Mouse (Mus musculus): ENCODE data around the gene Olfr354. TPM values are rescaled to one million over a fixed set of nuclear protein-coding genes. Genes with fewer than 3 reads are reported as not detected.

The Olfr354 gene
- total RNA-seq (2021), result not detected
- long read RNA-seq, experiment 1, result 0 reads
- long read RNA-seq, experiment 2, result 0 reads

GRCm38 (mm10) chr2:36905380-36905779 lies at the start of gene Olfr354:
Gene Olfr354, plus strand, starts transcription at chr2:36905680.
- TF ChIP-seq CTCF (IDR thresholded peaks at IDR 0.05), result no peak
- no peak within 1 kb of the TSS for H3K4me3 ChIP-seq
- H3K27ac ChIP-seq, result no peak within 1 kb of the TSS
- no peak for DNase-seq (ENCODE audit: extremely low spot score in 1 of 2, low spot score in 2 of 2)
- intact Hi-C loops (cut with DNase I), result no loop called here

DNA sequence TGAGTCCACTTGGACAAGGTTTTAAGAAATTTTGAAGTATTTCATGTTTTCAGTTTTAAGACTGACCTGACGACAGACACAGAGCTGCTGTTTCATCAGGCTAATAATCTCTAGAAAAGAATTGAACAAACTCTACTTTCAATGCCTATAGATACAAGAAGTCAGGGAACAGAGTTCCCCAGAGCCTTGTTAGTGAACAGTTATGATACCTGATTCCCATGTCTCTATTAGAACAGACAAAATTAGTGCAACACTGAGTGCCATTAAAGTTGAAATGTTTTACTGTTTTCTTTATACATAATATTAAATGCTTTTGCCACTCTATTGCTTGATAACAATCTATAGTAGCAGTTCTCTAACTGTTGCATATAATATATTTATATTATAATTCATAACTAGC lies 42.9 kb upstream of the Olfr354 start, which contains the start of gene Olfr351:
Gene Olfr351, minus strand, starts transcription at position 101 of the 400 bp plus-strand sequence.
- intact Hi-C loops (cut with DNase I), result no loop called here
- no peak for TF ChIP-seq CTCF (IDR thresholded peaks at IDR 0.05)
- Histone ChIP-seq H3K4me3 (no peak within 1 kb of the TSS), H3K27ac (no peak within 1 kb of the TSS)
- no peak for DNase-seq (ENCODE audit: extremely low spot score in 1 of 2, low spot score in 2 of 2)

DNA sequence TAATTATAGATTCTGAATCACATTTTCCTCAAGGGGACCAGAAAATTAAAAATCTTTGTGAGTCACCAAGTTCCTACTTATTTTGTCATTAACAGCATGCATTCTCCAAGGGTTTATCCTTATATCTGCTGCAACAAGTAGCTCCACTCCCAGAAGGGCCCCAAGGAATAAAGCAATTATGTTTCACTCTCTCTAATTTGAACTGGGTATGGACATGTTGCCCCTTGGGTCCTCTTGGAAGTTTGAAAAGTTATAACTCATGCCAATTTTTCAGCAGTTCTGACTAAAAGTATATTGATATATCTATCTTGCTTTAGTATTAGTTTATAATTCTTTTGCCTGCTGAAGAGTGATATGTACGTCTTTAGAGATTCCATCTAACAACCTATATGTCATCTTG lies 37.3 kb upstream of the Olfr354 start, which contains the start of gene Olfr352:
Gene Olfr352, plus strand, starts transcription at position 301 of the 400 bp plus-strand sequence.
- no peak within 1 kb of the TSS for H3K4me3 ChIP-seq
- no peak within 1 kb of the TSS for H3K27ac ChIP-seq
- DNase-seq (ENCODE audit: extremely low spot score in 1 of 2, low spot score in 2 of 2), result no peak
- intact Hi-C loops (cut with DNase I), result no loop called here
- no peak for TF ChIP-seq CTCF (IDR thresholded peaks at IDR 0.05)

DNA sequence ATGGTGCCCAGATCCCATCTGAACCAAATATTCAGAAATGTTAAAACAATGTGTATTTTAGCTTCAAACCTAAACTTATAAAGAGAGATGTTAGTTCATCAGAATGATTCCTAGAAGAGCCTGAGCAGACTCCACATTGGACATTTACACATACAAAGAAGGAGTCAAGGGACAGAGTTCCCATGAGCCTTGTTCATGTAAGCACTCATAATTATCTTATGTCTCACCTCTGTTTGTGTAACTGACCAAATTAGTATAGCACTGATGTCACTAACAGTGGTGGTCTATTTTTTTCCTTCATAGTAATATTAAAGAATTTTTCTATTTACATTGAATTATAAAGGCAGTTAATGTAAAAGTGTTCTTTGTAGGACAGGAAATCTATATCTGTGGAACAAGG lies 12.6 kb upstream of the Olfr354 start, which contains the start of gene Olfr353:
Gene Olfr353, minus strand, starts transcription at position 101 of the 400 bp plus-strand sequence.
- DNase-seq (ENCODE audit: extremely low spot score in 1 of 2, low spot score in 2 of 2), result no peak
- no peak within 1 kb of the TSS for H3K27ac ChIP-seq
- intact Hi-C loops (cut with DNase I), result no loop called here
- H3K4me3 ChIP-seq, result no peak within 1 kb of the TSS
- no peak for TF ChIP-seq CTCF (IDR thresholded peaks at IDR 0.05)

DNA sequence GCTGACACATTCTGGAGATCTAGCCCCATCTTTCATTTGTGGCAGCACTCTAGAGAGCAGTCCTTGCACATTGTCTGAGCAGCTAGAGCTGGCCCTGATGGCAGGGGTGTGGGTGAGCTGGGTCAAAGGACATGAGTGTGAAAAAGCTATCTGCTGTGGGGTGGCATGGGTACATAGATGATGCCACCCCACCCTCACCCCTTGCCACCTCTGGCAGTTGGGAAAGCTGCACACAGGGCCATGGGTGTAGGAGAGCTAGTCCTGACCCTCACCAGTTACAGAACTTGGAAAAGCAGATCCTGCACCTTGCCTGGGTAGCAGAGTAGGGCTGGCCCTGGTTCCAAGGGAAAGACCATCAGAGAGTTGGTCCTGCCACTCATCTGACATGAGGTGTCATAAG lies 8.4 kb upstream of the Olfr354 start:
- DNase-seq (ENCODE audit: extremely low spot score in 1 of 2, low spot score in 2 of 2), result no peak
- Histone ChIP-seq H3K4me3 (no peak overlapping the region), H3K27ac (no peak overlapping the region)
- intact Hi-C loops (cut with DNase I), result no loop called here
- TF ChIP-seq CTCF (IDR thresholded peaks at IDR 0.05), result no peak

- no peak for TF ChIP-seq CTCF (IDR thresholded peaks at IDR 0.05)
- DNase-seq (ENCODE audit: extremely low spot score in 1 of 2, low spot score in 2 of 2), result no peak
- Histone ChIP-seq H3K4me3 (no peak within 1 kb of the TSS), H3K27ac (no peak within 1 kb of the TSS)
- intact Hi-C loops (cut with DNase I), result no loop called here
These were observed 23.3 kb downstream of the Olfr354 start, which contains the start of gene Olfr355 for GRCm38 (mm10) chr2:36928797-36929196. Gene Olfr355, minus strand, starts transcription at chr2:36928897.

GRCm38 (mm10) chr2:36936821-36937220 lies 31.3 kb downstream of the Olfr354 start, which contains the start of gene Olfr356:
Gene Olfr356, plus strand, starts transcription at chr2:36937121.
- DNase-seq (ENCODE audit: extremely low spot score in 1 of 2, low spot score in 2 of 2), result no peak
- no peak within 1 kb of the TSS for H3K27ac ChIP-seq
- intact Hi-C loops (cut with DNase I), result no loop called here
- no peak within 1 kb of the TSS for H3K4me3 ChIP-seq
- no peak for TF ChIP-seq CTCF (IDR thresholded peaks at IDR 0.05)

Other genes starting within 250 kb of the Olfr354 start
- not detected for gene Olfr346, start 219.9 kb upstream of the Olfr354 start, total RNA-seq (2021)
- gene Olfr347, start 173.8 kb upstream of the Olfr354 start, total RNA-seq (2021), result not detected
- gene Olfr348, start 121.4 kb upstream of the Olfr354 start, total RNA-seq (2021), result not detected
- not detected for gene Olfr50, start 115.1 kb upstream of the Olfr354 start, total RNA-seq (2021)
- not detected for gene Olfr3, start 88.6 kb upstream of the Olfr354 start, total RNA-seq (2021)
- not detected for gene Olfr350, start 59.4 kb upstream of the Olfr354 start, total RNA-seq (2021)
- not detected for gene Olfr351, start 43.0 kb upstream of the Olfr354 start, total RNA-seq (2021)
- gene Olfr352, start 37.2 kb upstream of the Olfr354 start, total RNA-seq (2021), result not detected
- not detected for gene Olfr353, start 12.7 kb upstream of the Olfr354 start, total RNA-seq (2021)
- not detected for gene Olfr355, start 23.2 kb downstream of the Olfr354 start, total RNA-seq (2021)
- gene Olfr356, start 31.4 kb downstream of the Olfr354 start, total RNA-seq (2021), result not detected
- gene Olfr357, start 88.1 kb downstream of the Olfr354 start, total RNA-seq (2021), result not detected
- not detected for gene Olfr358, start 103.7 kb downstream of the Olfr354 start, total RNA-seq (2021)
- not detected for gene Olfr360, start 160.1 kb downstream of the Olfr354 start, total RNA-seq (2021)
- not detected for gene Olfr361, start 183.6 kb downstream of the Olfr354 start, total RNA-seq (2021)
- not detected for gene Olfr362, start 212.2 kb downstream of the Olfr354 start, total RNA-seq (2021)
- not detected for gene Olfr364-ps1, start 233.6 kb downstream of the Olfr354 start, total RNA-seq (2021)